Mouse (Mus musculus): ENCODE results near the gene Trim2.

The Trim2 gene

DNA sequence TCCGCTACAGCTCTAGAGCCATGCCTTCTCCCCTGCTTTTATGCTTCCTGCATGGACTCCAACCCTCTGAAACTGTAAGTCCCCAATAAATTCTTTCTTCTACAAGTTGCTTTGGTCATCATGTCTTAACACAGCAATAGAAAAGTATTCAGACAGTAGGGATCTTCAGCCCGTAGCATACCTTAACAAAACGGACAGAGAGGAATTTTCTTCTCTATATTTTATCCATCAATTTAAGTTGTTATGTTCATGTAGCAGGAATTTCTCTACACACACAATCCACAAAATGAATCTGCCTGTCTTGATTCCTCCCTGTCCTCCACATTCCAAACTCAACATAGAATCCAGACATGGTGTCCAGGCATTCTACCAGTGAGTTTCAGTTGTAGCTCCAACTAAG, at the start of gene Trim2:
Trim2 (minus strand) TSS at position 101 of the 400 bp plus-strand sequence.
- DNase-seq, result no peak

DNA sequence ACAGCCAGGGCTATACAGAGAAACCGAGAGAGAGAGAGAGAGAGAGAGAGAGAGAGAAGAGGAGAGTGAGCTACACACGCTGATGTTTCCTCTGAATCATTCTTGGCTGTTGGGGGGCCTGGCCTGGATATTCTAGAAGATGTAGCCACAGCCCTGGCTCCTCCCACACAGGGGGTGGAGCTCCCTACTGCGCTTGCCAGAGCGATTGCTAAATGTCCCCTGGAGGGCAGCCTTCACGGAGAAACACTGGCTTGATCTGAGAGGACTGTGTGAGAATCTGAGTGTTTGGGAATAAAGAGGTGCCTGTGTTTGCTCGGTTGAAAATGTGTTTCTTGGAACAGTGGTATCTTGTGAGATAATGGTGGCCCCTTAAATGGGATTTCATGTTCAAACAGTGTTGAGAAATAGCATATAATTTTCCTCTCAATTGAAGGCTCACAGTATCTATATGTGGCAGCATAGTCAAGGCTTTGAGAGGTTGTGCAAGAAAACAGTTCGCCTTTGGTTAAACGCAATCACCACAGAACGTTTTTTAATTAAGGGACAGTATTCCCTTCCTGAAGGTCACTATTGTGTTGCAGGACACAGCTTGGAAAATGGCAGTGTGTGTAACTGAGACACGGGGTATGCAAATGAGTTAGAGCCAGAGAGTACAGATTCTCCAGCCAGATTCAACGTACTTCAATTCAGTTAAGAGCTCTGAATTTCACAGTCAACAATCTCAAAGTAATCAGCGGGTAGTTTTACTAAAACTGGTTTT, 49.4 kb upstream of the Trim2 start:
- DNase-seq, result no peak

DNA sequence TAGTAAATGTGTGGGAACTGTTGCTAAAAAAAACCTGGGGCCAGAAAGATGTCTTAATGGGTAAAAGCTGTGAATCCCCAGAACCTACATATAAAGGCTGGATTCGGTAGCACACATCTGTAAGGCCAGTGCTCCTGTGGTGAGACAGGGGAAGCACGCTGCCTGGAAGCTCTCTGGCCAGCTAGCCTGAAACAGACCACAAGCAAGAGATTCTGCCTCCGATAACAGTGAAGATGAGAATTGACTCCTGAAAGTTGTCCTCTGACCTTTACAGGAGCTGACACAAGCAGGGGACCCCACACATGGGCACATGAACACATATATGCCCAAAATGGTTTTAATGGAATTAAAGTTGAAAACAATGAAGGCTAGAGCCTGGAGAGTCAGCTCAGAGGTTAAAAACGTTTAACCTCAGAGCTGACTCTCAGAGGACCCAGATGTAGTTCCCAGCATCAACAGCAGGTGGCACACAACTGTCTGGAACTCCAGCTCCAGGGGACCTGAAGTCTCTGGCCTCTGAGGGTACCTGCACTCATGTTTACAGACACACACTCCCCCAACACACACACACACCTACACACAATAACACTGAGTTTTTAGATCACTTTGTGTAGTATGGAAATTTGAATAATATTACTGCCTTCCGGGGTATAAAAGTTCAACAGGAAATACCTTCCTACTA, 45.8 kb upstream of the Trim2 start:
- DNase-seq, result peak; percentile 31 to 36

DNA sequence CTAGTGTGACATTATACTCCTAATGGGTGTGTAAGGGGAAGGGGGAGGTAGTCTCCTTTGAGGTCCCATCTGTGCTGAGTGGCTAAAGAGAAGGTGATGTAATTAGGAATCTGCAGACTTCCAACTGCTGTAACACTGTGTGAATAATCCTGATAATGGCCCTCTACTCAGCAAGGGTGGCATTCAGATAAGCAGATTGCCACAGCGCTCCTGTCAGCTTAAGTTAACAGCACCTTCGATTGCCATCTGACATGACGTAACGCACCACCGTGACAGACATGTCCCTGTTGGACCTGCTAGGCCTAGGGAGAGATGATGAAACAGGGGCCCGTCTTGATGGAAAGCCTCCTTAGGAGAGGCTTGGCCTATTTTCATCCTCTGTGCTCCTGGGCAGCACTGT, 43.6 kb upstream of the Trim2 start:
- DNase-seq, result no peak

DNA sequence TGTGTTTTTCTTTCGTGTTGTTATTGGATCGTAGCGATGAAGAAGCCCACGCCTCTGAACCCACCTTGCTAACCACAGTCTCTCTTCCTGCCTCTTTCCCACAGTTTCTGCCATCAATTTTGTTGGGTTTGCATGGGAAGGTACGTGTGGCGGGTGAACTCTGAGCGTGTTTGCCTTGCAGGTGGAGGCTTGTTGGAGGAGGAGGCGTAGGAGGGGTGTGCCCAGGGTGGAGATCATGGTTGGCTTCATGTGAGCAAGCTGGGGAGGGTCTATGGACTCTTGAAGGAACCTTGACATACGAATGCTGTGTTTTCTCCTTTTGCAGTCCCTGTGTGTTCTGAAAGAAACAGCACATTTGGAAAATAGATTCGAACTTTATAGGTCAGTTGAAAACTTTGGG, 43.1 kb upstream of the Trim2 start:
- DNase-seq, result no peak

DNA sequence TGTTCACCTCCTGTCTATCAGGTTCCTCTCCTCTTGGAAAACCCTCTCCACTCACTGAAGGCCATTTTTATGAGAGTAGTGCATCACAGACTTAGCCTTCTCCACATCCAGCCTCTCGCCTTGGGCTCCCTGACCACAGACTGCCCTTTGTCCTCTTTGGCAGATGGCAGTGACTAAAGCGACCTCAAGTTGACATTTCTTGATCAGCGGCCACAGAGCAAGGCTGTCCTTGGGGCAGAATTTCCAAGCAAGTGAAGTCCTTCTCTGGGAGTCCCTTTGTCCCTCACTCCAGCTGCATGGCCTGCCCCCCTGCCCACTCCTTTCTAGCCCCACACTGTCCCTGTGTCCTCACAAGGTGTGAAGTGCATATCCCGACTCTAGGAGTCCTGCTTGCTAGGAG, 40.7 kb upstream of the Trim2 start:
- DNase-seq, result no peak

DNA sequence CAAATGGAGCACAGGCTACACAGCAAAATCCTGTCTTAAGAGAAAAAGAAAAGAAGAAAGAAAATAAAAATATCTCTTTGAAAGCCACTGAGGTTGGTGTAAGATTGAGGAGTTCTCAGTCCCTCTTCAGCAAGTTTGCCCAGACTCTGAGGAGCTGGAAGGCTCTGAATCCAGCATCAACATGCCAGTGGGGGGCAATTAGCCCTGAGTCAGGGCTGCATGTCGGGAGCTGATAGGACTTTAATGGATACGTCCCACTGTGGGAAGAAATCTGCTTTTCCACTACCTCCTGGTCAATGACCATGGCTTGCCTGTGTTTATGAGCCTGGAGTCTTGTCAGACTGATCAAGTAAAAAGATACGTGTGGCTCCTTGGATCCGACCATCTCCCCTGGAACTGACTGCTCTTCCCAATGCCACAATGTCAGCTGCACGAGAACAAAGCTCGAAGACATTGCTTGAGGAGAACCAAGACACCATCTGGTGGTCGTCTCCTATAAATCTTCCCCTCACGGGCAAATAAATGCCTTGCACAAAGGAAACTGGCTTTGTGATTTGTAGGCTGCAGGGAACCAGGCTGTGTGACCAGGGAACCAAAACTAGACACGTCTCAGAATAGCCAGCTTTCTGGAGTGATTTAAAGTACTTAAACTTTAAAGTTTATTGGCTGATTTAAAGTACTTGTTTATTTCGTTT, 39.9 kb upstream of the Trim2 start:
- no peak for DNase-seq

DNA sequence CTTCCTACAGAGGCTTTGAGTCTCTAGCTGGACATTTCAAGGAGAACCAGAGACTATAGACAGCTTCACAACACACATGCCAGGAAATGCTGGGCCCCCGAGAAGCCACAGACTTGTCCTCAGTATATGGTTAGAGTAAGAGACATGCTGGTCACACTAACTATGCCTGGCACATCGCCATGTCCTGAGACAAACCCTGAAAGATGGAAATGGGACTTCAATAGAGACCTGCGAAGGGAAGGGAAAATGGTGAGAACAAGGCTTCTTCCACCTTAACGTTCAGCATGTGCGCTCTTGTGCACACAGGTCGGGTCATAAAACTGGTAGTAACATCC, 38.9 kb upstream of the Trim2 start:
- no peak for DNase-seq

DNA sequence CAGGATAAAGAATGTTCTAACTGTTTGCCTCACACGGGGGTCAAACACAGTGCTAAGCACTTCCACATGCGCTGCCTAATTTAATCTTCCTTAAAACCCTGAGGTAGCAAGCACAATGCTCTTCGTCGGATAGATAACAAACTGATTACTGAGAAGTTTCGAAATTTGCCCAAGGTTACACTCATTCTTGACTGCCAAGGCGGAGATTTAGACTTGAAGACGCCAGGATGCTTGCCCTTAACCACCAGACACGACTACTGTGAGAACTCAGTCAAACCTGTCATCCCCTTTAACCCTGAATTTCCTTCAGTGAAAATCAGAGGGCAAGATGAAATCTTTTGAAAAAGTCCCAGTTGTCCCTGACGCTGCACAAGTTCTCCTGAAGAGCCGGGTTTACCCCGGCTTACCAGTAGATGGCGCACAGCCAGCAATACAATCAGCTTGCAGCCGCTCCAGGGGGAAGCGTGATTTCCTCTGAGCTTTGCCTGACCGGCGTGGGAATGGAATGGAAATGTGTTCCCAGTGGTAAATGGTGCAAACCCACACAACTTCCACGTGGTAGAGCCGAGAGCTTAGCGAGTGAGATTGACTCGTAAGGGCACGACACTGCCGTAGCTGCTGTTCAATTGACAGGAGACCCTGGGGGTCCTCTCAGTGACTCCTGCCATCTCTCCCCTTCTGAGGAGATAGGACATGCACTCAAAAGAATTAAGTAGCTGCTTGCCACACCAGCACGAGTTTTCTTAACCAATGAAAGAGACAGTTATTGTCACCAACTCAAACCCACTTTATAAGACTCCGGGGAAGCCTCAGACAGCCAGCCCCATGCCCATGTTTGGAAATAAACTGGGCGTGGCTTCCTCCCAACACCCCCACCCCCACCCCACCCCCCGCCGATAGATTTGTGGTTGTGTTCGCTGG, 38.3 kb upstream of the Trim2 start:
- DNase-seq, result peak; percentile 45 to 53

DNA sequence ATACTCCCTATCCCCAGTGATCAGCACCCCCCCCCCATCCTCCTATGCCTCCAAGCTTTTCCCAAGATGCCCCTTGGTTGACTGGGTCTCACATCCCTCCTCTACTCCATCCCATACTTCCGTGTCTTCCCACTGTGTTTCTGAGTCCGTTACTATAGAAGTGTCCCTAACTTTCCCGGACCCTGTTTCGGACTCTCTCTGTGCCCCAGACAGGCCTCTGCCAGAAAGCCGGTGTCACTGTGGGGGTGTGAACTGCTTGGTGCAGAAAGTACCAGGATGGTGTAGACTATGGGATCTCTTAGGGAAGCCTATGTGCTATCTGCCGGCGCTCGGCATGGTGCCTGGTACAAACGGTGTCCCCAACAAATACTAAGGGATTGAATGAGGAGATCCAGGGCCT, 36.4 kb upstream of the Trim2 start:
- no peak for DNase-seq

DNA sequence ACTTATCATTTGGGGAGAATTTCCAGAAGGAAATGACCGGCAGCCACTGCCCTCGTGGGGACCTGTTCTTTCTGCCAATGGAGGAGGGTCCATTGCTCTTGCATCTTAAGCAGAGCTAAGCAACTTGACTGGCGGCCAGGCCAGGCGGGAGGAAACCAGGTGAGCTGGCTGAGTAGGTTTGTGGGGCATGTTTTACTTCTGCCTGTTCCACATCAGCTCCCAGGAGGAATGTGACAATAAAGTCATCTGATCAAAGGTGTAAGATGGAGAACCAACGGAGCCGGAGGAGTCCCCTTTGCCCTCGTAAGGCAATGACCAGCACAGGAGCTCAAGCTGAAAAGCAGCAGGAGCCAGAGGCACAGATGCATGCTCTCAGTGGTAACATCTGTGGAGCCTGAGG, 35.1 kb upstream of the Trim2 start:
- DNase-seq, result no peak

DNA sequence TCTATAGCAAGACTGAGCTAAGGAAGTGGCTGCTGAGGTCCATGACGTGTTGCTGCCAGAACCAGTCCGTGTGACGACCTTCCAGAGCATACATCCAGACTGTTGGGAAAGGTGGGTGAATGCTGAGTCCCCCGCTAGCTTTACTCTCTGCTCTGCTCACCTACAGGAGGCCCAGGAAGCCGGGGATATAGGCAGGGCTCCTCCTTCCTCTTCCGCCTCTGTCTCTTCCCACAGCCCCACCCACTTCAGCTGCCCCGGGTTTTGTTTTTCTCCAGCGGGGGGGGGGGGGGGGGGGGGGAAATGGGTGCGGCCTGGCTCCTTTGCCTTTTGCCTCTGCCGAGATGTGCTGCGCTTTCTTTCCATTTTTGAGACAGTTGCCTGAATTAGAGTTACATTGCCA, 30.9 kb upstream of the Trim2 start:
- DNase-seq, result peak in 1 of 2 experiments; percentile 28

DNA sequence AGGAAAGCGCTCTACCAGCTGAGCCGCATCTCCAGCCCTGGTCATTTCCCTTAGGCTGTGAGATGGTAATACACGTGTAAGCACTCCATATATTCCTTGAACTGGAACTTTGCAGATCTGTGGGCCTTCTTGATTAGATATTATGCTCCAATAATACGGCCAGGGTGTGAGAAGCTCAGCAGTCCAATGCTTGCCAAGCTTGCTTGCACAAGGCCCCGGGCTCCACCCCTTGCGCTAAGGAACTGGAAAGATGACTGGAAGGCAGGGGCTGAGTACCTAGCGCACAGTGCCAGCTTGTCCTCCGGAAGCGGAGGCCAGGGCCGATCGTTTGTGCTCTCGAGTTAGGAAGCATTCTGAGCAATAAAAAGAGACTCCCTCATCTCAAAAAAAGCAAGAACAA, 29.7 kb upstream of the Trim2 start:
- DNase-seq, result no peak

DNA sequence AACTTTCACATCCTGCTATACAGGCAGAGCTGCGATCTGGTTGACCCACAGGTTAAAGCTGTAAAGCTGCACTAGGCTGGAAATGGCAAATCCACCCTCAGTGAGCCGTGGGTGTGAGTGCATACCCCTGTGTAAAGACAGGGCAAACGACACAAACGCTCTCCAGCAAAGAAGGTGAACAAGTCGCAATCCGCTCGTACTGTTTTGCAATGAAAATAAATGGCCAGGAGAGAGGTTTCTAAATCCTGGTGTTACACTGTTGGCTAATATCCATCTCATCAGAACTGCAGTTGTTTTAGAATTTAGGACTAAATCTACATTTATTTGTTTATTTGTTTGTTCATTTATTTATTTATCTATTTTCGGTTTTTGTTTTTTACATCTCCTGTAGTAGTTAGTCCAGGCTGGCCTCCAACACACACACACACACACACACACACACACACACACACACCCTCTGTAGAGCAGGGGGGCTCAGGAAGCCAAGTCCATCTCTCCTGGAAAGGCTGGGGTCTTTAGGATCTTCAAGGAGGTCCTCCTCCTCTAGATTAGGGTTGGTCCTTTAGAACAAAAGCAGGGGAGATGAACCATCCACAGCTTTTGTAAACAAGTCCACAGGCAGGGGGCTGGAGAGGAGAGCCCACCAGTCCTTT, 28.9 kb upstream of the Trim2 start:
- DNase-seq, result no peak

DNA sequence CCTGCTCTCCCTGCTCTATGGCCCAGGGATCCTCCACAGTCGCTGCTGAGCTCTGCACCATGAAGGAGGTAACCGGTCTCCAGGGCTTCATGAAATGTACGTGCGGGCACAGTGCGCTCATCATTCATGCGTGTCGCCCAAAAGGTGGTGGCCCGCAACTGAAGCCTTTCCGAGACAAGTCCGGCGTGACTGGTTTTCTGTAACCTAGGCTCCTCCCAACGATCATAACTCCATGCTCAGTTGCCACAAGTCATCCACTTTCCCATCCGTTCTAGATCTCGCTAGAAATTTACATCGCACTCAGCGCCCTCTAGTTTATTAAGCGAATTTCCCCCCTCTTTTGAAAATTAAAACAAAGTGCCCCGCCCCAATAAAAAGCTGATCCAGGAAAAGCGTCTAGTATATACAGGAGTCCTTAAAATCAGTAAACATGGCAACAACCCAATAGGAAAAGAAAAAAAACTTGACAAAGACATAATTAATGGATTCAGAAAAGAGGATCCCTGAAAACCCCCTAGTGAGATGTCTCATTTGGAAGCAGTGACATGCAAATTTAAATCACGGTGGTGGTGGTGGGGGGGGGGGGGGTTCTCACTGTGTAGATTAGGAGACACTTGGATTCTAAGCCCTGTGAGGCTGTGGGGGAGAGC, 28.2 kb upstream of the Trim2 start:
- no peak for DNase-seq

DNA sequence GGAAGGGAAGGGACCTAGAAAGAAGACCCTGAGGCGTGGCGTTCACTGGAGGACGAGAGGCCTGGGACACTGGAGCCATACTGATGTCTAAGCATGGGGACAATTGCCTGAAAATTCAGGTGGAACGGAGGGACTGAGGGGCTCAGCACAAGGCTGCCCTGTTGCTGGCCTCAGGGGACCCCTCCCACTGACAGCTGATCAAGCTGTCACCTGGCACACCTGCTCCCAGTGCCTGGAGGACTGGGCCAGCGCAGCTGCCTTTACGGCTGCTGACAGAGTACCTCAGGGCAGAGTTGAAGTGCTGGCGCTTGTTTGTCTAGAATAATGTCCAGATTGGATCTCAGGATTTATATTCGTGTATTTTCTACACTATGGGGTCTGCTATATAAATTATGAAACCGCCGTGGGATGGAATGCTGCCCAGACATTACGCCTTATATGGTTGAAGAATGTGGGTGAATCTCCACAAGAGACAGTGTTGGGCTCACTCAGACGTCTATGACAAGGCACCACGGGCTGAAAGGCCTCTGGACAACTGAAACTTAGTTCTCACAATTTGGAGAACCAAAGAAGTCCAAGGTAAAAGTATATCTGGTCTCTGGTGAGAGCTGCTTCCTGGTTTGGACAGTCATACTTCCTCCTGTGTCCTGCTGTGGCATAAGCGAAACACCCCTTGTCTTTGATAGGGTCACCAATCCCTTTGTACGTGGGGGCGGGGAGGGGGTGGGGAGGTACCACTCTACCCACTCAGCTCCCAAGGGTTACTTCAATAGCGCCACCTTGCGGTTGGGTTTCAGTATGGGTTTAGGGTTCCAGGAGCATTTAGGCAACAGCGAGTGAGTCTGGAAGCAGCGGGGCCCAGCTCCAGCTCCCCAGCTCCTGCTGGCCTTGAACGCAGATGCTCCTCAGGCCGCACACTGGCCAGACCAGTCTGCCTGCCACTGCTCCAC, 27.0 kb upstream of the Trim2 start:
- DNase-seq, result peak; percentile 27 to 49

DNA sequence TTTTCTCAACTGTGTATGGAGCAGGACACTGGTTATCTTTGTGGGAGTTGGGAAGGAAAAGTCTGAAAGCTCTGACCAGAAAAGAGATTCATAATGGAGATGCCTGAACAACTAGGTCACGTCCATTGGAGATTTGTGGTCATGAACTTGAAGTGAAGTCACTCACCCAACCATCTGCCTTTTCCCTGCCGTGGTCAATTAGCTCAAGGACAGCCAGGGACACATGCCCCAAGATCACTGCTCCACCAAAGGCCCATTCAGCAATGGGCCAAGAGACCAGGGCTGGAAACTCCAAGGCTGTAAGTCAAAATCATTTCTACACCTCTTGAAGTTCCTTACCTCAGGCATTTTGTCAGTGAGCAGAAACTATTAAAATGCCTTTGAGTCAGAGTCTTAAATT, 23.5 kb upstream of the Trim2 start:
- no peak for DNase-seq

DNA sequence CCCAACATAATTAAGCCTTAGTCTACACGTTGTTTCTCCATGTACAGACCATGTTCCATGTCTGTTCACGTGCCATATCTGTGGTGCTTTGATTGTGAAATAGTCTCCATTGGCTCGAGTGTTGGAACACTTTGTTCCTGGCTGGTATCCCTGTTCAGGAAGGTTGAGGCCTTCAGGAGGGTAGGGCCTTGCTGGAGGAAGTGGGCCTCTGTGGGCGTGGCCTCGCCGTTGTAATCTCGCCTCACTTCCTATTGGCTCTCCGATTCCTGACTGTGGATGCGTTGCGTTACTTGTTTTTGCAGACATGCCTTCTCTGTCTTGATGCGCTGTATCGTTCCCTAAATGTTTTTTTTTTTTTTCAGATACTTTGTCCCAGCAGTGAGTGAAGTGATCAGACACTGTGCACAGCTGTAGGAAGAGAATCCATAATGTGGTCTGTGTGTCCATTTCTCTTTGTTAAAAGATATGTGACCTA, 18.3 kb upstream of the Trim2 start:
- no peak for DNase-seq

DNA sequence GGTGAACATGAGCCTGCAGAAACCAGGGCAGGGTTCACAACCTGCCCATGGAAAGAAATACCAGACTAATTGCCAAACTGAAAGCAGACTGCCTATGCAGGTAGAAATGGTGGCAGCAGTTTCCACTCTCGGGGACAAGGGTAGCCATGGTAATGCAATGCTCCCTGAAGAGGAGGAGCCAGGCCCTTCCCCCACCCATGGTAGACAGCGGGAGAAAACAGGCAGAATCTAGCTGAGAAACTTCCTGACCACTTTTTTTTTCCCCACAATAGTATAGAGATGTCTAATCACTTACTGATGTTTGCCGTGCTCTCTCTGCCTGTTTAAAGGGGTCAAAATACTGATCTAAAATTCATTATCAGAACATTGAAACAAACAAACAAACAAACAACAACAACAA, 17.8 kb upstream of the Trim2 start:
- no peak for DNase-seq

DNA sequence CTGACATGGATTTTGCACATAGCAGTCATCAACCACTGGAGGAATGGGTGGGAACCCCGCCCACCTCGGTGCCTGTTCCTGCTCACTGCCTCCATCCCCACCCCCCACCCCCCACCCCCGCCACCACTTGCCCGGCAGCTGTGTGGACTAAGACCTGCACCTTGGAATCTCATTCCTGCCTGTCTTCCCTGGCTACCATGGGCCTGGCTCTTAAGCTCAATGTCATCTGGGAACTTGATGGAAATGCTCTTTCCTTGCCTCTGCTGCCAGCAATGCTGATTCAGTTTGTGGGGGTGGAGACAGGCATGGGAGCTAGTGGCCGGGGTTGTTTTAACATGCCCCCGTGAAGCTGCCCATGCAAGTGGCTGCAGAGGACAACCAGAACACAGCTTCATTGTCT, 17.3 kb upstream of the Trim2 start:
- no peak for DNase-seq

DNA sequence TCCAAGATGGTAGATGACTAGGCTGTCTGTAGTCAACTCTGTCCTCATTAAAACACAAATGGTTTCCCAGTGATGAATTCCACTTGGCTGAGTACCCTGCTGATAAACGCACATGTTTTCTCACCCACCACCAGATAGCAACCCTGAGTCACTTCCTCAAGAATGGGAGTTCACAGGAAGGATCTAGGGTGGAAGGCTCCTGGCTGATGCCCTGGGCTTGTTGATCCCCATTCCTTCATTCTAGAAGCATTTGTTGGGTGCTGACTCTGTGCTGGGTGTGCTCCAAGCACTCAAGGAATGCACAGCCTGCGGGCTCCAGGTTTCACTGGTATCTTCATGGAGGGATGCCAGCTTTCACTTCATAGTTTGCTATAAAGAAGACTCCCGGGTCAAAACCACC, 12.8 kb upstream of the Trim2 start:
- no peak for DNase-seq

Measured in thymus, adult 18-20 months (tissue).